Mouse (Mus musculus): ENCODE results near the gene Cuedc2.

- TF ChIP-seq EP300 (optimal IDR thresholded peaks at IDR 0.05), result no peak
- TF ChIP-seq CTCF (IDR thresholded peaks at IDR 0.05; ENCODE audit: low read depth), result no peak
Observed at GRCm38 (mm10) chr19:46357344-46358280, 19.1 kb upstream of the Cuedc2 start.

Measured in stomach, postnatal 0 days (tissue).